Mouse (Mus musculus) heart, embryonic 11.5 days (tissue): ENCODE measurements at regions not wholly inside any gene's neighbourhood (a gene's known extent, or its start where the extent isn't known, plus 50 kb on each side); places are given as distances from the start of the nearest gene placed in this dataset.

Experiments used
- ATAC-seq: fragments of 200-750 bp; cut with Nextera tagmentation; replicated peaks from 2 replicates; pipeline ENCODE4 v1.8.0; 2017; ENCODE audit warnings: moderate library complexity; ENCODE audit not compliant: insufficient number of reproducible peaks, low FRiP score, low TSS enrichment
- H3K27ac ChIP-seq: fragments of 300-500 bp; sonication (generic); 2 replicates; pipeline ENCODE4 v1.5.1; 2014; ENCODE audit warnings: mild to moderate bottlenecking, low read depth, low read length
- H3K27me3 ChIP-seq: fragments of 300-500 bp; sonication (generic); 2 replicates; pipeline ENCODE4 v1.6.1; 2014; ENCODE audit warnings: mild to moderate bottlenecking, low read length, mixed read lengths; ENCODE audit not compliant: control insufficient read depth, insufficient read depth
- H3K36me3 ChIP-seq: fragments of 300-500 bp; sonication (generic); 2 replicates; pipeline ENCODE4 v1.6.1; 2014; ENCODE audit warnings: mild to moderate bottlenecking, low read length, moderate library complexity, mixed read lengths; ENCODE audit not compliant: control insufficient read depth, insufficient read depth
- H3K4me1 ChIP-seq: fragments of 300-500 bp; sonication (generic); 2 replicates; pipeline ENCODE4 v1.6.1; 2014; ENCODE audit warnings: low read length; ENCODE audit not compliant: control insufficient read depth, insufficient read depth
- H3K4me2 ChIP-seq: fragments of 300-500 bp; sonication (generic); 2 replicates; pipeline ENCODE4 v1.6.1; 2014; ENCODE audit warnings: mild to moderate bottlenecking, moderate library complexity
- H3K4me3 ChIP-seq: fragments of 300-500 bp; sonication (generic); 2 replicates; pipeline ENCODE4 v1.5.1; 2014; ENCODE audit warnings: low read depth, low read length
- H3K9ac ChIP-seq: fragments of 300-500 bp; sonication (generic); 2 replicates; pipeline ENCODE4 v1.6.1; 2014; ENCODE audit warnings: mild to moderate bottlenecking, low read depth, low read length, moderate library complexity
- H3K9me3 ChIP-seq: fragments of 300-500 bp; sonication (generic); replicated peaks from 2 replicates; pipeline ENCODE4 v1.6.1; 2016; ENCODE audit warnings: low read length; ENCODE audit not compliant: control insufficient read depth
- WGBS: fragments of 180-500 bp; shearing (Covaris S2); extraction: QIAGEN DNeasy Blood & Tissue Kit; methylation state at CpG from one replicate; pipeline ENCODE4 v1.1.7; 2014; ENCODE audit not compliant: insufficient replicate concordance; 5-methylcytosine and 5-hydroxymethylcytosine counted together

DNA sequence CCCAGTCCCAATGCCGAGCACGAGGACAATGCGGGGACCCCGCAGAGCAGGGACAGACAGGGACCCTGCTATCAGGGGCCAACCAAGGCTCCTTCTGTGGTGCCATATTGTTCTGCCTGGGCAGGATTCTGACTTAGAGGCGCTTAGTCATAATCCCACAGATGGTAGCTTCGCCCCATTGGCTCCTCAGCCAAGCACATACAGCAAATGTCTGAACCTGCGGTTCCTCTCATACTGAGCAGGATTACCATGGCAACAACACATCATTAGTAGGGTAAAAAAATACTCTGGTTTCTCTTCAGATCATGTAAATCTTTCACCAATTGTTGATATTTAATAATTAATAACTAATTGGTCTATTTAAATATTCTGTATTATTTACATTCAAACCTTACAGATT, 2140.3 kb upstream of the Cdh20 start:
- ATAC-seq = peak; percentile 100
- no peaks in the 10 kb centered on the region for H3K27me3 ChIP-seq
- WGBS = 72% methylated on average over 7 of the region's 7 CpGs
- H3K4me1 ChIP-seq = no peaks in the 10 kb centered on the region
- H3K27ac ChIP-seq = no peak overlapping the region
- no peaks in the 10 kb centered on the region for H3K9me3 ChIP-seq
- H3K9ac ChIP-seq = no peak overlapping the region
- no peak overlapping the region for H3K4me2 ChIP-seq
- no peak overlapping the region for H3K4me3 ChIP-seq
- no peaks in the 10 kb centered on the region for H3K36me3 ChIP-seq

DNA sequence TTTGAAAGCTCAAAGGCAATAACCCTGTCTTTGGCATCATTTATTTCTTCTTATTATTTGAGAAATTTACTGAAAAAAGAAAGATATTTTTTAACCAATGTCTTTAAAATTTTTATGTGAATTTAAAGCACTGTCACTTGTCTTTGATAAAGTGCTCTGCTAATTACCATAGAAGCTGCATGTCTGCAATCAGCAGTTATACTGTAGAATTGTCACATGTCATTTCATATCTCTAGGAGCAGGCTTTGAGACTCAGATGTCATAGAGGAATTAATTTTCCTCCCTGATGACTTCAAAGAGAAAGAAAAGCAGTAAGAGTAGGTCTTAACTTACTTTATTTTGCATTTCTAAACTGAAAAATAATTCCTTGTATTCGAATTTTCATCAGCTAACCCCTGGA, 2123.9 kb upstream of the Cdh20 start:
- Histone ChIP-seq H3K4me3 (no peak overlapping the region), H3K4me2 (no peak overlapping the region), H3K36me3 (no peaks in the 10 kb centered on the region), H3K27me3 (no peaks in the 10 kb centered on the region), H3K9ac (no peak overlapping the region), H3K27ac (no peak overlapping the region), H3K9me3 (no peaks in the 10 kb centered on the region), H3K4me1 (no peaks in the 10 kb centered on the region)
- no peak for ATAC-seq
- 57% methylated on average over 1 of the region's 1 CpGs for WGBS

DNA sequence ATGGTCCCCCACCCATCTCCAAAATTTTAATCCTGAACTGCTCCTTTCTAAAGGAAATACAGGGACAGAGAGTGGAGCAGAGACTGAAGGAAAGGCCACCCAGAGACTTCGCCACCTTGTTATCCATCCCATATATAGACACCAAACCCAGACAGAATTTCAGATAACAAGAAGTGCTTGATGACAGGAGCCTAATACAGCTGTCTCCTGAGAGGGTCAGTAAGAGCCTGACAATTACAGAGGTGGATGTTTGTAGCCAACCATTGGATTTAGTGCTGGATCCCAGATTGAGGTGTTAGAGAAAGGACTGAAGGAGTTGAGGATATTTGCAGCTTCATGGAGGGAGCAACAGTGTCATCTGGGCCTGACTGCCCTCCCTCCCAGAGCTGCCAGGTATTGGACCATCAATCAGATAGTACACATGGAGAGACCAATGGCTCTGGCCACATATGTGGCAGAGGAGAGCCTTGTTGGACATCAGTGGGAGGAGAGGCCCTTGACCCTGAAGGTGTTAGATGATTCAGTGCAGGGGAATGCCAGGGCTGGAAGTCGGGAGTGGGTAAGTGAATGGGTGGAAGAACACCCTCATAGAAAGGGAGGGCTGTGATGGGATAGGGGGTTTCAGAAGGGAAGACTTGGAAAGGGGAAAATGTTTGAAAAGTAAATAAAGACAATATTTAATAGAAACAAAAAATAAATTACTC, 2080.8 kb upstream of the Cdh20 start:
- ATAC-seq = peak; percentile 84
- Histone ChIP-seq H3K9me3 (no peaks in the 10 kb centered on the region), H3K4me2 (no peak overlapping the region), H3K4me1 (no peaks in the 10 kb centered on the region), H3K36me3 (no peaks in the 10 kb centered on the region), H3K9ac (no peak overlapping the region), H3K27ac (no peak overlapping the region), H3K27me3 (no peaks in the 10 kb centered on the region), H3K4me3 (no peak overlapping the region)
- WGBS = 35% methylated on average over 2 of the region's 2 CpGs

DNA sequence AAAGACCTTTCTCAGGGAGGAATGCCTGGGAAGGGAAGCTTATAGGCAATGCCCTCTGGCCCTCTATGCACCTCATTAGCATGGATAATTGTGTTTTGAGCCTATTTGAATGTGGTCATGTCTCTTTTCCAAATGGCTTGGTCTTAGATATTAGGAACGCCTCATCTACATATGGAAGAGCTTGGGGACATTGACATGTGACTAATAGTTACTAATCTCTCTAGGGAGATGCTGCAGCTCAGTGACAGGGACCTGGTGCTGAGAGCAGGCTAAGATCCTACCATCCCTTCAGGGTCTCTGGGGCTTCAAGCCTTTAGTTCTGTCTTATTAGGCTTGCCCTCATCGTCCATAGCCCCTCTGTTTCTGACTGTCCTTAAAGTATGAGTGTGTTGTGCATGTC, 2051.9 kb upstream of the Cdh20 start:
- WGBS = 68% methylated on average over 2 of the region's 2 CpGs

DNA sequence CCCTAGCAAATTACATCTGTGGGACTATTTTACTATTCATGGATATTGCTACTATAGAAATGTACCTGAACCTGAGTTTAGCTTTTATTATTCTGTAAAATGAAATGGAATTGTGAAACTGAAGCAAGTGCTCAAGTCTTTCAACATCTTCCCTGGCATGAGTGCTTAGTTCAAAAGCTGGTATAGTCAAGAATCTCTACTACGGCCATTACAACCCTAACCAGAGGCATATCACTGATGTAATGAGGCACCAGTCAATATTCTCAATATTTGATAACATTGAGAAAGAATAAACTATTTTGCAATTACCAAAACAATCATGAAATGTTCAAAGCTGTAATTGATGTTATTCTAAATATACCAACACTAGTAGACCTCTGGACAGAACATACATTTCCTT, 2034.3 kb upstream of the Cdh20 start:
- Histone ChIP-seq H3K36me3 (no peaks in the 10 kb centered on the region), H3K9ac (no peak overlapping the region), H3K27me3 (no peaks in the 10 kb centered on the region), H3K9me3 (no peaks in the 10 kb centered on the region), H3K4me1 (no peaks in the 10 kb centered on the region), H3K4me3 (no peak overlapping the region), H3K27ac (no peak overlapping the region), H3K4me2 (no peak overlapping the region)
- ATAC-seq = no peak
- 94% methylated on average over 1 of the region's 1 CpGs for WGBS

More for the DNA sequence above, 2051.9 kb upstream of the Cdh20 start:
- H3K9me3 ChIP-seq = no peaks in the 10 kb centered on the region
- ATAC-seq = no peak
- H3K4me2 ChIP-seq = no peak overlapping the region
- no peaks in the 10 kb centered on the region for H3K36me3 ChIP-seq
- no peaks in the 10 kb centered on the region for H3K4me1 ChIP-seq
- no peak overlapping the region for H3K4me3 ChIP-seq
- no peaks in the 10 kb centered on the region for H3K27me3 ChIP-seq
- H3K9ac ChIP-seq = no peak overlapping the region
- no peak overlapping the region for H3K27ac ChIP-seq

DNA sequence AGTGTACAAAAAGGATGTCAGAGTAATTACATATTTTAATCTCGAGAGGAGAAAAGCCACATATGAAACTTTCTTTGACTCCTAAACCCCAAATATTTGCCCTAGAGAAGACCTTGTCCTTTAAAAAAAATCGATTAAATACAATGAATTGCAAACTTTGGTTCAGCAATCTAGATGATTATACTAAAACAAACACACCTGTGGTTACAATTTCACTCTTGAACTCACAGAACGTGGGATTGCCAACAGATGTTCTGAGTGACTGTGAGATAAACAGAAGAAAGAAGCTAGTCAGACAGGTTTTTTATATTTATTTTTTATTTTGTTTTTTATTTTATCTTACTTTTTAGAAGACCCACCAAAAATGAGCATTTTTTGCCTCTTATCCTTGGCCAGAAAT, 2032.9 kb upstream of the Cdh20 start:
- H3K9me3 ChIP-seq = no peaks in the 10 kb centered on the region
- no peaks in the 10 kb centered on the region for H3K4me1 ChIP-seq
- no peak for ATAC-seq
- no peak overlapping the region for H3K27ac ChIP-seq
- H3K9ac ChIP-seq = no peak overlapping the region
- H3K36me3 ChIP-seq = no peaks in the 10 kb centered on the region
- WGBS = 68% methylated on average over 3 of the region's 3 CpGs
- H3K4me3 ChIP-seq = no peak overlapping the region
- no peaks in the 10 kb centered on the region for H3K27me3 ChIP-seq
- no peak overlapping the region for H3K4me2 ChIP-seq

DNA sequence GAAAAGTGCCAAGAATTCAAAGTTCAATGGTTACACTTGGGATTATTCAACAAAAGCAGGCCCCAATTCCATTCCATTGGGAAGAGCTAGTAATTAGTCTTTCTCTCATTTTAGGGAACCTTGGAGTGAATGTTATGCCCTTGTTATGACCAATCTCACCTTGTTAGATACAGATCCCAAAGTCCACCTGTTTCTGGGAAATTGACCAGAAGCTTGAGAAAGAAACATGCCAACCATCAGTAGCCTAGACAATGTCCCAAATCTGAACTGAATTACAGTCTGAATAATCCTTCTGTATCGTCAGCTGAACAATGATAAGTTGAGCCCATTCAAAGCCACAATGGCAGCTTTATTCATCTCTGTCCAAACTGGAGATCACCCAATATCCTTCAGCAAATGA, 2010.4 kb upstream of the Cdh20 start:
- Histone ChIP-seq H3K36me3 (no peaks in the 10 kb centered on the region), H3K9me3 (no peaks in the 10 kb centered on the region), H3K4me2 (no peak overlapping the region), H3K27me3 (no peaks in the 10 kb centered on the region), H3K4me3 (no peak overlapping the region), H3K27ac (no peak overlapping the region), H3K9ac (no peak overlapping the region), H3K4me1 (no peaks in the 10 kb centered on the region)
- WGBS = 88% methylated on average over 1 of the region's 1 CpGs
- no peak for ATAC-seq
